Mouse (Mus musculus) left cerebral cortex, postnatal 36 days (tissue): ENCODE results near the gene Mpzl1. TPM values are rescaled to one million over a fixed set of nuclear protein-coding genes. Genes with fewer than 3 reads are reported as not detected.

Source experiments
- DNase-seq, 2 experiments: peaks; one replicate each; pipeline ENCODE4 v3.0.0; 2021 to 2022; ENCODE audit warnings: low spot score in 2 of 2, mixed read lengths in 1 of 2
- intact Hi-C: fragments of 180-260 bp; cut with DNase I; formaldehyde crosslinking; loops from one replicate; pipeline ENCODE4 v1.15.1; 2025
- total RNA-seq, 2 experiments: library from RNA; stranded (reverse); gene quantifications; 2 replicates each; pipeline ENCODE4 v1.2.3; 2021

The Mpzl1 gene
- total RNA-seq, 2 experiments from 2014 or later, result 30.0 to 31.6 TPM

DNA sequence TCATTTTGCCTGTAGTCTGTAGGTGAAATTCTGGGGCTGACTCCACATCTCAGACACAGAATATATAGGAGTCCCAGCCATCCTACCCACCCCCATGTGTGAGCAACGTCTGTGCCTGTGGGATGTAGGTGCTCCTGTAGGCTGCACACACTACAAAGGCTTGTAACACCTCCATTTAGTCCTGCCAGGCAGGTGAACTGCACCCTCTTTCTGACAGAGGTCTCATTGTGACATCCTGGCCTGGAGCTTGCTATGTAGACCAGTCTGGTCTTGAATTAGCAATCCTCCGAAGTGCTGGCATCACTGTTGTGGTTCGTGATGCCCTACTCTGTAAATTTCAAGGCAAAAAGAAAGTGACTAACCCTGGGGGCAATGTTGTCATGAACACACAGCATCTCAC, 26.9 kb upstream of the Mpzl1 start:
- DNase-seq, result no peak
- intact Hi-C loops, result loop anchor here (1.0 kb wide), 1 partner anchor 75 kb away; no protein-coding TSS in a partner anchor

DNA sequence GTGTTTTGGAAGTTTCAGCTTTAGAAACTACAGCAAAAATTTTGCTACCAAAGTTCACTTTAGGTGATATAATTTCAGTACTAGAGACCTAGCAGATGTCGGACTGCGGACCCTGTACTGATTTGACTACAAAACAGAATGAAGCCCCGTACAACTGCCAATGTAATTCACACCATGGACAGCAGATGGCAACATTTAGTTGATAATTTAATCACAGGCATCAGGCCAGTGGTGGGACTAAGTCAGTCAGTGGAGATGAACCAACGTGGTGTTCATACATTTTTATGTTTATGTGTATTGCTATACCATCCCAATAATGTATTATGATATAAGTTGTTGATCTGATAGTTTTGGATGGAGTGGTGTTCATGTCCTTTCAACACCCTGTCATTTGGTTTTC, 26.4 kb upstream of the Mpzl1 start:
- intact Hi-C loops, result loop anchor here (1.0 kb wide), 1 partner anchor 76 kb away; no protein-coding TSS in a partner anchor
- DNase-seq, result peak; percentile 18 to 52

DNA sequence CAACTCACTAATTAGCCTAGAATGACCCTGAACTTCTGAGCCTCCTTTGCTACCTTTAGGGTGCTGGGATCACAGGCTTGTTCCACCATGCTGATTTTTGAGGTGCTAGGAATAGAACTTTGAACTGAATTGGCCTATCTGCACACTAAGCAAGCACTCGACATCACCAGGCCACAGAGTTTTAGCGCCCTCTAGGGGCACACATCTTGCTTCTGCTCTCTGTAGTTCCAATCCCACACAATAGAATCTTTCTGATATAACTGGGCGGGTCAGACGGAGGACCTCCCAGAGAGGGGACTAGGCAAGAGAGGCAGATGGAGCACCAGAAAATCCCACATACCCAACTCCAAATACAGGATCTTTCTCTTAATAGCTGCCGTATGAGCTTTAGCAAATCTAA, 24.3 kb upstream of the Mpzl1 start:
- peak; percentile 60 to 73 for DNase-seq
- intact Hi-C loops, result loop anchor here (1.0 kb wide), 1 partner anchor 74 kb away; no protein-coding TSS in a partner anchor

DNA sequence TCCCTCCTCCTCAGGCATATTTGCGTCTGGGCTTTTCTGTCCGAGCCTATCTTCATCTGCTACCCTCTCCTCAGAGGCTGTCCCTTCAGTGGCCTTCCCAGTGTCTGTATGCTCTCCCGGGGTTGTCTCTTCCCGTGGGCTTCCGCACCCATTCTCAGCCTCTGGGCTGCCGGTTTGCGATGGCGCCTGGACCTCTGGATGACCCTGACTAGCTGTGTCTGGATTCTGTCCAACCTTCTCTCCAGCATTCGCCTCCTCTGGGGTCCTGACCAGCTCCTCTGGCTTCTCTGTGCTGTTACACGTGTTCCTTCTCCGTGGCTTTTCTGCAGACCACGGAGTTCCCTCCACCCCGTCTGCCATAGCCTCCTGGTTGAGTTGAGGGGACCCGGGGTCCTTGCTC, 21.1 kb upstream of the Mpzl1 start:
- intact Hi-C loops, result no loop called here
- DNase-seq, result no peak

DNA sequence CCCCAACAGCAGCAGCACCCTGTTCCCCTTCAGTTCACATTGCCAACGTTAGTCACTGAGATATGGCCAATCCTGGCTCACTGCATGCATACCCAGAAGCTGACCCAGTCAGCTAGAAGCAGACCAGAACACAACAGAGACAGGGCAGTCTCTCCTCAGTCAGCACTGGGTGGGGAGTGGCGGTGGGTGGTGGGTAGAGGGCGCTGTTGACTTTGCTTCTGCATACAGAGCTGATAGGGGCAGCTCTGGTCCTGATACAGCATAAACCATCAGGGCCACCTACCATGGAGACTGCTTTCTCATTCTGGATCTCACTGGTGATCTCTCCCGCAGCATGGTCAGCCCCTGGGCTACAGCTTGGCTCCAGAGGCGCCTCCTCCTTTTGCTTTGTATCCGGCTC, 20.7 kb upstream of the Mpzl1 start:
- intact Hi-C loops, result no loop called here
- no peak for DNase-seq

DNA sequence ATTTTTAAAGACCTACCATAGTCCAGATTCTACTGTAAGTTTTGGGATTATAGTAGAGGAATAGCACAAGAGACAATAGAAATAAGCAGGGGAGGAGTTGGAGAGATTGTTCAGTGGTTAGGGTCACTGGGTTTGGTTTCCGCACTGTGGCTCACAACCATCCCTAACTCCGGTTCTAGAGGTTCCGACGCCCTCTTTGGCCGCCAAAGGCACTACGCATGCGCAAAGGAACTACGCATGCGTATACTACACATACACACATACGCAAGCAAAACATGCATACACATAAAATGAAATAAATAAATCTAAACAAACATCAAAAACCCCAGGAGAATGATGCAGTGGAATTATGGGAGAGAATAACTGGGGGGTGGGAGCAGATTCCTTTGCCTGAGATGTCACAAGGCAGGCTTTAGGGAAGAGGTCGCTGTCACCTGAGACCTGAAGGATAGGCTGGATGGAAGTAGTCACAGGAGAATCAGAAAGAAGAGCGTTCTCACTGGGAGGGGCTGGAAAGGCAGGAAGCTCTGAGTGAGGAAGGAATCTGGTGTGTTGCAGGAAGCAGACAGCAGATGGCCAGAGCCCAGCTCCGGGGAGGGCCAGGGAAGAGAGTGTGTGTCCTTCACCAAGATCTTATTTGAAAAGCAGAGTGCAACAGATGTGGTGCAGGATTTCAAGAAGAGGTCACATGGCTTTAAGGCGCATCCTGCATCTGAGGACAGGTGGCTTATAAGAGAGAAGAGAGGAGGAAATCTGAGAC, 19.0 kb upstream of the Mpzl1 start:
- intact Hi-C loops, result no loop called here
- DNase-seq, result no peak

DNA sequence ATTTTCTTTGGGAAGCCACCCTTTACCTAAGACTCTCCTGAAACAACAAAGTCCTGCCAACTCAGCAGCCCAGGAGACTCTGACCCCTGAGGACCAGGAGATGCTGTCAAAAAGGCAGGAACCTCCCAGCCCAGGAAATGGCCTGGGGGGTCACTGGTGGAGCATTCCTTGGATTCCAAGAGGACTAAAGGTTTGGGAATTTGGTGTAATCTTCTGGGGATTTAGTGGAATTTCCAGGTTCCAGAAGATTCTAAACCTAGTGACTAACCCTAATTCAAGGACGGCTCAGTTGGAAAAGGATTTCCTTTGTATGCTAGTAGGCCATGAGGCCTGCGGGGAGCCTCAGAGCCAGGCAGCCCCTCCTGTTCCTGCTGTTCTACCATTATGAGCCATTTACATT, 18.2 kb upstream of the Mpzl1 start:
- intact Hi-C loops, result no loop called here
- no peak for DNase-seq

DNA sequence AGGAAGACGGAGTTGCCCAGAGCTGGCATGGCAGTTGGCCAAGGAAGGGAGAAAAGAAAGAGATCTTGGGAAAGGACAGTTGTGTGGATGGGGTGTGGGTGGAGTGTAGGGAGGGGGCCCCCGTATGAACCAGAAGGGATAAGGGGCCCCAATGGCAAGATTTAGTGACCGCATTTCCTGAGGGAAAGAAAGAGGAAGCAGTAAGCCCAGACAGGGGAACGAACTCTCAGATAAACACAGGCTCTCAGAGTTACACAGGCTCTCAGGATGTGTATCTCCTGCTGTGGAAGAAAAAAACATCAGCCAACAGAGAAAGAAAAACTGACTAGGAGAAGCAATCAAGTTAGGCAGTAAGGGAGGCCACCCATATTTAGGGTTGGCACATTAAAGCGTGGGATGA, 16.8 kb upstream of the Mpzl1 start:
- intact Hi-C loops, result no loop called here
- DNase-seq, result no peak

DNA sequence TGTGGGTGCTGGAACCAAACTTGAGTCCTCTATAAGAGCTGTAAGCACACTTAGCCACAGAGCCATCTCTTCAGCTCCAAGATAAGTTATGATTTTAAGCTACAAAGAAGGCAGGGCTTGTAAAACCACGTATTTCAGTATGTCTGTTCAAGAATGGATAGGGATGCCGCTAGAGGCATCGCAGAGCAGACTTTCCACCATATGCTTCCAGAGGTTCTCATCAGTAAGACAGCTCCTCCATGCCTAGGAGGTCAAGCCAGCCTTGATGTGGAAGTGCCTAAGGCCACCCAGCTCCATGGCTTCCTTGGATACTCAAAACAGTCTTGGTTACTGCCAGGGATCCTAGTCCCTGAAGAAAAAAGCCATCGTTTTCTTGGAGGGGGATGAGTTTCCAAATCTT, 10.8 kb upstream of the Mpzl1 start:
- intact Hi-C loops, result no loop called here
- DNase-seq, result no peak

DNA sequence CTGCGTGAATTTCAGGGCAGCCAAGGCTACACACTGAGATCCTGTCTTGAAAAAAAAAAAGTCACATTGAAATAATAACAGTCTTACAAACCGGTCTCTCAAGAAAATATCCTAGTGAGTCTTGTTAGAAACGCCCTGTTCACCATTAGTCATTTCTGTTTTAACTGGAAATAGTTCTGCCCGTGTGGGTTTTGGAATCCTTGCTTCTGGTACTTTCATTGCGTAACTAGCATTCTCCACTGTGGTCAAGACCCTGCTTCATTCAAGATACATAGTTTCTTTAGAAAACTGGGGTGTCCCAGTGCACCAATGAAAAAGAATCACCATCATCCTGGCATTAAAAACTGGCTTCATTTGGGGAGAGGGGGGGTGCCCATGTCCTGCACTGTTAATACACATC, 9.4 kb upstream of the Mpzl1 start:
- no peak for DNase-seq
- intact Hi-C loops, result loop anchor here (5.0 kb wide), 2 partner anchors 56 to 181 kb away; partner anchors contain the start of genes Dcaf6 and Mpc2

DNA sequence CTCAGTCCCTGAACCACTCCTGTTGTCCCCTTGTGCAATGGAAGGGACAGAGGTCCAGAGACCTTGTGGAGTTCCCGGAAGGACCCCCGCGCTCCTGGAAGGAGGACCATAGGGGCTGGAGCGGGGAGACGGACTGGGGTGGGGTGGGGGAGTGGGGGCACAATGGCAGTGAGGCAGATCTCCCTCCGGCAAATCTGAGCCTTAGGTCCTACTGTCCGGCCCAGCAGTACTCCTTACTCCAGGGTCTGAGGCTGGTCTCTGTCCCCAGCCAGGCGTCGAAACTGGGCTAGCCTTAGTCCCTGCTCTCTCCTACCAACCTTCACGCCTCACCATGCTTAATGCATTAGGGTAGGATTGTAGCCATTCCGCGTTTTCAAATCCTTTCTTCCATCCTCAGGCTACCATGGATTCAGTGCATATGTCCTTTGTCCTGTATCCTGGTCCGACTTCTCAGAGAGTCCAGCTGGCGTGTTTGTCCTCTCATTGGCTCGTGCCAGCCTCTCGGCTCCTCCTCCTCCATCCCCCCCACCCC, 8.5 kb upstream of the Mpzl1 start:
- intact Hi-C loops, result loop anchor here (5.0 kb wide), 2 partner anchors 56 to 181 kb away; partner anchors contain the start of genes Dcaf6 and Mpc2
- peak; percentile 36 to 44 for DNase-seq

DNA sequence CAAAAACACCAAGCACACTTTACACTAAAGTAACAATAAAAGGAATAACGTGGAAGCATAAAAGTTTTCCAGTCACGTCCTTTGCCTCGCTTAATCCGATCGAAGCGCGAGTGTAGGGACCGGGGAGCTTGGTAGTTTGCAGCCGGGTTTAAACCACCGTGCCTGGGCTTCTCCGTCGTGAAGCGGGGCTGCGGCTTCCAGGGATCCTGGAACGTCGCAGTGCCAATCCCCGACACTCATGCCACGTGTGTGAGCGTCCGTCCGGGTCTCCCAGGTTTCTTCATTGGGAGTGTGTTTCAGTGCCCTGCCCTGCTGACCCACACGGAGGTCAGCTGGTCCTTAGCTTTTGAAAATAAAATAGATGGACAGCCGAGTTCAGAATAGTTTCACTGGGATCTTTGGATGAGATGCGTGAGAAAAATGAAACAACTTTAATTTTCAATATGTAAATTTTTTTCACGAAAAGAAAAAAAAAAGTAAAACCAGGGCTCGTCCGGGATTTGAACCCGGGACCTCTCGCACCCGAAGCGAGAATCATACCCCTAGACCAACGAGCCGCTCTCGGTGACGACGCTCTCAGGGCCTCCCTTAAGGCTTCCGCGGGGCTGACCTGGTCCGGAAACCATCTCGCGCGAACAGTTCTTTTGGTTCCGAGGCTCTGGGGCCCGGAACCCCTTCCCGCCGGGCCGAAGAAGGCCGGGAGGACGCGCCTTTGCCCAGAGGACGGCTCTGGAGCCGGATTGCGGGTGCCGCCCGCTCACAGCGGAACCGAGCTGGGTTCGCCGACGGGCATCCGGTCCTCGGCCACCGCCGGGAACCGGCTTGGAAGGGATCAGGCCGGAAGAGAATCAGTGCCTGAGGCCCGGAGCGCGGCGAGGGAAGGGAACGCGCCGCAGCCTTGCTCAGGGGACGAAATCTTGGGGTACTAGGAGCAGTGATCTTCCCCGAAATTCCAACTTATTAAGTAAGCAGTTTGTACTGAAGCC, 7.7 kb upstream of the Mpzl1 start:
- DNase-seq, result peak; percentile 91 to 93
- intact Hi-C loops, result loop anchor here (5.0 kb wide), 2 partner anchors 55 to 180 kb away; partner anchors contain the start of genes Dcaf6 and Mpc2

DNA sequence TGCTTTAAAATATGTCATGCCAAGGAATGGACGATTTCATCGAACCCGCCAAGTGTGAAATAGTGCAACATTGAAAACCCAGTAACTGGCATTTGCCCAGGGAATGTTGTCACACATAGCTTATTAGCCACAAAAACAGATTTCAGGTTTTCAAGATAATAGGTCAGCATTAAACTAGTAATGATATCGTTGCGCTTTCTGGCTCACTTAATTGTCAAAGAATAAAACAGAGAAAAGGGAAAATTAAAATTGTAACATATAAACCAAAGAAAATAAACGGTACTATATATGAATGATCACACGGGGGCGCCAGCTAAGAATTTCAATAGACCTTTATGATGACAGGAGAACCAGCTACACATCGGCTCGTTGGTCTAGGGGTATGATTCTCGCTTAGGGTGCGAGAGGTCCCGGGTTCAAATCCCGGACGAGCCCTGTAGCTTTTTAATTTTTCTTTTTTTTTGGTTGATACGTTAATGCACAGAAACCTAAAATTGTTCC, 7.0 kb upstream of the Mpzl1 start:
- peak; percentile 69 to 81 for DNase-seq
- intact Hi-C loops, result loop anchor here (5.0 kb wide), 2 partner anchors 54 to 179 kb away; partner anchors contain the start of genes Dcaf6 and Mpc2

DNA sequence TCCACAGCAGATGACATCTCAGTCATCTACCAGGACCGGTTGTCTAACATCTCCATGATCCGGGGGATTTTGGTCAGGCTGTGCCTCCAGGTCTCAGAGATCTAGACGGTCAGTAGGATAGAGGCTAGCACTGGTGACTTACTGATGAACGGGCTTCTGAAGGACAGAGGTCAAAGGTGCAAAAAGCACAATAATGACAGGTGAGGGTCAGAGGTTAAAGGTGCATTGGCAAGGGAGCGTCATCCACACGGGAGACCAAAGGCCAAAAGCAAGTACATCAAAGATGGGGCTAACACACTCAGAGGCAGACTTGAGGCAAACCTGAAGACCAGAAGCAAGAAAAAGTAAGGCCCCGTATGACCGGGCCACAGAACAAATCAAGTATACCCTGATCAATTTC, 2.0 kb upstream of the Mpzl1 start:
- intact Hi-C loops, result no loop called here

DNA sequence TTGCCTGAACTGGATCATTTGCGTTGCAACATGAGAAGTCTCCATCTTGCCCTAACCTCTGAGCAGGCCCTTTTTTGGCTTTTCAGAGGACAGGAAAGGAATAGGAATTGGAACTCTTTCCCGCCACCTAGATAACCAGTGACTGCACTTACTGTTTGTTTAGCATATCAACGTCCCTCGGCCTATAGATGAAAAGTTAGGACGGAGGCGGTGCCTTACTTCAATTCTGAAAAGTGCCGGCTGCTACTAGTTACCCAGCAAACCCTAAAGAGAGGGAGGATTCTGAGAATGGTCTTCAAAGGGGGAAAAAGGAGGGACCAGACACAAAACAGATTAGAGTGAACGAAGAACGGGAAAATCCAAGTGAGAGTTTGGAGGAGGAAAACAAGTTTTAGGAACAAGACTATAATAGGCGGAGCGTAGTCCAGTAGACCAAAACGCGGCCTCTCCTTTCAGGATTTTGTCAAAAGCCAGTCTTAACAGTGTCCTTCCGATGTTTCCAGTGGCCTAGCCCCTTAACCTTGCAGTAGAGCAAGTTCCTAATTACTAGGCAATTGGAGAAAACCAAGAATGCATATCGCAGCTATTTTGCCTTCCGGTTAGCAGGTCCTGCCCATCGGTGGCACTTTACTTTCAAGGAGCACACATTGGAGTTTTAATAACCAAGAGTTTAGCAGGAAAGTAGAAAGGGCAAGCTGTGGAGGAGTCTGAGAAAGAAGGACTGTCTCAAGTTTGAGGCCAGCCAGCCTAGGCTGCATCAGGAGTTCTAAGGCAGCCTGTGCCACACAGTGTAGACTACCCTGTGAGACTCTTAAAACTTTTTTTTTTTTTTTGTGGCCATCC, 938 bp upstream of the Mpzl1 start:
- intact Hi-C loops, result no loop called here
- no peak for DNase-seq

More for the DNA sequence above, 2.0 kb upstream of the Mpzl1 start:
- DNase-seq, result no peak

DNA sequence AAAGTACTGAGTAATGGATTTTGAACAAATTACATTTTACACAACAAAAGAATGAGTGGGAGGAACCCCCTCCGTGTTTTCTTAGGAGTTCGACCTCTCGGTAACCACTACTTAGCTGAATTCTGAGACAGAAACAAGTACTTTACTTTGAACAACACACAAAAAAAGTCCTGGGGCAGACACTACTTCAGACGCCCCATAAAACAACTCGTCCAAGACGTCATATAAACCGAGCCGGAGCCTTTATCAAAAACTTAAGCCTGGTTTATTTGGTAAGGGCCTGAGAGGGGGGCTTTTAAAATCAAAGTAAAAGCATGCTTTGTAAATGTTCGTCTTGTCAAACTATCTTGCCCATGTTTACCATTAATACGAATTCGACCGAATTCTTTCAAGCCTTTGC, 993 bp downstream of the Mpzl1 start:
- intact Hi-C loops, result no loop called here

DNA sequence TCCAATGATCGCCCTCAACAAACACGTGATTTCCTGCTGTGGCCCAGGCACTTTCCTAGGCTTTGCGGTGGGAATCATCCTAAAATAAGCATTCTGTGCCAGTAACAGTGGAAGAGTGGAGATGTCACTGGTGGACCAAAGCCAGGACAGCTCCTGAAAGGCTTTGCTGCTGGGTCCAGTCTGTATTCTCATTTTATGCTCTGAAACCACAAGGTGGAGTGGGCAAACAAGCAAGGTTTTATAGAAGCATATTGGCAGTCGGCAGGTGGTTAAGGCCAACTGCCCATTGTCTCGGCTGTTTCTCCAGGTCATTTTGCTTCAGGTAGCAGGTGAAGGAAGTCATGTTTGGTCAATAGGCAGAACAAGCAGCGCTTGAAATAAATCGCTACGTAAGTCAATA, 3.2 kb downstream of the Mpzl1 start:
- intact Hi-C loops, result no loop called here
- no peak for DNase-seq

More for the DNA sequence above, 993 bp downstream of the Mpzl1 start:
- DNase-seq, result no peak

DNA sequence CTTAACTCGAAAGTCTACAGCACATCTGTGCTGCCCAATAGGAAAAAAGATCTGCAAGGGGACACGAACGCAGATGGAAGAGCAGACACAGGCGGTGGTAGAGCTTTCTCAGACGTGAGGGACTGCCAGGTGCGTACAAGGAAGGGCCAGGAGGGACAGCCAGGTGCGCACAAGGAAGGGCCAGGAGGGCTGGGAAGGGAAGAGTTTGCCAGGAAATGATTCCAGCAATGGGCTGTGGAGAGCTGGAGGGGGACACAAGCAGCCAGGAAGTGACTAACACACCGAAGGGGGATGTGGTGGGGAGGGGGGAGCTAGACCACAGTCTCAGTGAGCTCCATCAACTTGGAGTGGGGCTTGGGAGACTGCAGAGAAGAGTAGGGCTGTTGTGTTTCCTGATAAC, 4.4 kb downstream of the Mpzl1 start:
- no peak for DNase-seq
- intact Hi-C loops, result no loop called here

DNA sequence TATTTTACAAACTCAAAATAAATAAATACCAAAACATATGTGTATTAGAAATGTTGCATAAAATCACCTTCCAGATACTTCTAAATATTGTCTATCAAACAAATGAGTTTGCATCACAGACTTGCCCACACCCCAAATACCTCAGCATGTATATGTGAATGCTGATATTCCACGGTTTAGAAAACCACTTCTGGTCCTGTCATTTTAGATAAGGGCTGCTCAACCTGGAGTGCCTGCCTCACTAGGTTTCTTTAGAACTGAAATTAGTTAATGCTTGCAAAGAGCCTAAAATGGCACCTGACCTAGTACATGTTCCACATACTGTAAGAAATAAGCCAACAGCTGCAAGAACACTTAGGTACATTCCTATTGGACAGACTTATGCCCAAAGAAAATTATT, 5.7 kb downstream of the Mpzl1 start:
- intact Hi-C loops, result no loop called here
- DNase-seq, result no peak
